Mouse (Mus musculus): ENCODE measurements around the gene Foxj3. TPM values are rescaled to one million over a fixed set of nuclear protein-coding genes. Genes with fewer than 3 reads are reported as not detected.

Gene Foxj3
- total and polyA plus RNA-seq, 2 experiments from 2014 or later: 26.4 to 39.1 TPM

GRCm38 (mm10) chr4:119662976-119663375, 126.2 kb downstream of the Foxj3 start:
- no peak for TF ChIP-seq CTCF (IDR thresholded peaks at IDR 0.05)
- 85% methylated on average over 7 of the region's 7 CpGs for WGBS
- Histone ChIP-seq H3K4me1 (ENCODE audit: insufficient read depth, low read length) (no peaks in the 10 kb centered on the region), H3K9me3 (ENCODE audit: low read length) (no peaks in the 10 kb centered on the region), H3K4me3 (ENCODE audit: low read depth, low read length) (no peak overlapping the region), H3K36me3 (ENCODE audit: insufficient read depth, low read length) (no peaks in the 10 kb centered on the region), H3K27me3 (ENCODE audit: insufficient read depth, low read length) (no peaks in the 10 kb centered on the region), H3K27ac (ENCODE audit: low read depth, low read length) (no peak overlapping the region), H3K4me2 (ENCODE audit: low read depth, low read length, poor library complexity, severe bottlenecking) (no peak overlapping the region), H3K9ac (replicated peaks; ENCODE audit: low read length, poor library complexity, severe bottlenecking) (no peak overlapping the region)
- ATAC-seq (ENCODE audit: low FRiP score) (no peak), DNase-seq (ENCODE audit: low spot score) (no peak)

GRCm38 (mm10) chr4:119663409-119664095, 126.7 kb downstream of the Foxj3 start:
- 93% methylated on average over 14 of the region's 14 CpGs for WGBS
- no peak for DNase-seq (ENCODE audit: low spot score)
- H3K9me3 ChIP-seq (ENCODE audit: low read length): no peaks in the 10 kb centered on the region
- H3K4me2 ChIP-seq (ENCODE audit: low read depth, low read length, poor library complexity, severe bottlenecking): no peak overlapping the region
- no peaks in the 10 kb centered on the region for H3K4me1 ChIP-seq (ENCODE audit: insufficient read depth, low read length)
- no peaks in the 10 kb centered on the region for H3K27me3 ChIP-seq (ENCODE audit: insufficient read depth, low read length)
- no peak overlapping the region for H3K9ac ChIP-seq (replicated peaks; ENCODE audit: low read length, poor library complexity, severe bottlenecking)
- H3K4me3 ChIP-seq (ENCODE audit: low read depth, low read length): no peak overlapping the region
- H3K36me3 ChIP-seq (ENCODE audit: insufficient read depth, low read length): no peaks in the 10 kb centered on the region
- no peak for ATAC-seq (ENCODE audit: low FRiP score)
- no peak for TF ChIP-seq CTCF (IDR thresholded peaks at IDR 0.05)
- H3K27ac ChIP-seq (ENCODE audit: low read depth, low read length): no peak overlapping the region

- 92% methylated on average over 2 of the region's 2 CpGs for WGBS
- no peak for TF ChIP-seq CTCF (IDR thresholded peaks at IDR 0.05)
- ATAC-seq (ENCODE audit: low FRiP score): no peak
- H3K27ac ChIP-seq (ENCODE audit: low read depth, low read length): no peak overlapping the region
- no peak overlapping the region for H3K9ac ChIP-seq (replicated peaks; ENCODE audit: low read length, poor library complexity, severe bottlenecking)
- H3K27me3 ChIP-seq (ENCODE audit: insufficient read depth, low read length): no peaks in the 10 kb centered on the region
- H3K9me3 ChIP-seq (ENCODE audit: low read length): no peaks in the 10 kb centered on the region
- DNase-seq (ENCODE audit: low spot score): no peak
- no peak overlapping the region for H3K4me3 ChIP-seq (ENCODE audit: low read depth, low read length)
- H3K4me1 ChIP-seq (ENCODE audit: insufficient read depth, low read length): no peaks in the 10 kb centered on the region; the same call in 1 of the 2 replicates
- no peak overlapping the region for H3K4me2 ChIP-seq (ENCODE audit: low read depth, low read length, poor library complexity, severe bottlenecking)
- H3K36me3 ChIP-seq (ENCODE audit: insufficient read depth, low read length): no peaks in the 10 kb centered on the region
These were observed 128.4 kb downstream of the Foxj3 start for GRCm38 (mm10) chr4:119665166-119665565.

GRCm38 (mm10) chr4:119666116-119666515, 129.3 kb downstream of the Foxj3 start:
- no peak for TF ChIP-seq CTCF (IDR thresholded peaks at IDR 0.05)
- H3K4me1 ChIP-seq (ENCODE audit: insufficient read depth, low read length): no peaks in the 10 kb centered on the region; the same call in 1 of the 2 replicates
- H3K27ac ChIP-seq (ENCODE audit: low read depth, low read length): no peak overlapping the region
- H3K4me2 ChIP-seq (ENCODE audit: low read depth, low read length, poor library complexity, severe bottlenecking): no peak overlapping the region
- WGBS: 38% methylated on average over 8 of the region's 8 CpGs
- H3K27me3 ChIP-seq (ENCODE audit: insufficient read depth, low read length): no peaks in the 10 kb centered on the region
- no peak overlapping the region for H3K4me3 ChIP-seq (ENCODE audit: low read depth, low read length)
- DNase-seq (ENCODE audit: low spot score) (no peak), ATAC-seq (ENCODE audit: low FRiP score) (no peak)
- no peak overlapping the region for H3K9ac ChIP-seq (replicated peaks; ENCODE audit: low read length, poor library complexity, severe bottlenecking)
- H3K36me3 ChIP-seq (ENCODE audit: insufficient read depth, low read length): no peaks in the 10 kb centered on the region
- H3K9me3 ChIP-seq (ENCODE audit: low read length): no peaks in the 10 kb centered on the region

GRCm38 (mm10) chr4:119667454-119667853, 130.7 kb downstream of the Foxj3 start:
- WGBS: 21% methylated on average over 5 of the region's 5 CpGs
- peak; percentile 60 for DNase-seq (ENCODE audit: low spot score)
- Histone ChIP-seq H3K4me2 (ENCODE audit: low read depth, low read length, poor library complexity, severe bottlenecking) (no peak overlapping the region), H3K4me1 (ENCODE audit: insufficient read depth, low read length) (no peaks in the 10 kb centered on the region; the same call in 1 of the 2 replicates), H3K36me3 (ENCODE audit: insufficient read depth, low read length) (no peaks in the 10 kb centered on the region), H3K27me3 (ENCODE audit: insufficient read depth, low read length) (no peaks in the 10 kb centered on the region), H3K4me3 (ENCODE audit: low read depth, low read length) (no peak overlapping the region), H3K9ac (replicated peaks; ENCODE audit: low read length, poor library complexity, severe bottlenecking) (no peak overlapping the region), H3K9me3 (ENCODE audit: low read length) (no peaks in the 10 kb centered on the region), H3K27ac (ENCODE audit: low read depth, low read length) (no peak overlapping the region)
- TF ChIP-seq CTCF (IDR thresholded peaks at IDR 0.05): peak; percentile 84
- ATAC-seq (ENCODE audit: low FRiP score): 0 out of 2 replicates have a peak, but pooled peaks have one; percentile 11

GRCm38 (mm10) chr4:119668185-119668584, 131.4 kb downstream of the Foxj3 start:
- TF ChIP-seq CTCF (IDR thresholded peaks at IDR 0.05): no peak
- 89% methylated on average over 3 of the region's 3 CpGs for WGBS
- no peaks in the 10 kb centered on the region; the same call in 1 of the 2 replicates for H3K4me1 ChIP-seq (ENCODE audit: insufficient read depth, low read length)
- DNase-seq (ENCODE audit: low spot score) (no peak), ATAC-seq (ENCODE audit: low FRiP score) (no peak)
- no peaks in the 10 kb centered on the region for H3K36me3 ChIP-seq (ENCODE audit: insufficient read depth, low read length)
- H3K9ac ChIP-seq (replicated peaks; ENCODE audit: low read length, poor library complexity, severe bottlenecking): no peak overlapping the region
- no peak overlapping the region for H3K4me2 ChIP-seq (ENCODE audit: low read depth, low read length, poor library complexity, severe bottlenecking)
- no peak overlapping the region for H3K4me3 ChIP-seq (ENCODE audit: low read depth, low read length)
- H3K9me3 ChIP-seq (ENCODE audit: low read length): no peaks in the 10 kb centered on the region
- H3K27me3 ChIP-seq (ENCODE audit: insufficient read depth, low read length): no peaks in the 10 kb centered on the region
- H3K27ac ChIP-seq (ENCODE audit: low read depth, low read length): no peak overlapping the region

Data from midbrain, postnatal 0 days (tissue).